Mouse (Mus musculus): ENCODE data around the gene Efhc2.

The Efhc2 gene

GRCm38 (mm10) chrX:17319126-17319583 is at the start of gene Efhc2:
Gene Efhc2, minus strand, starts transcription at chrX:17319368.
- peak; percentile 2 to 7 for DNase-seq (ENCODE audit: low spot score in 2 of 2)

- DNase-seq (ENCODE audit: low spot score in 2 of 2), result no peak
Observed at GRCm38 (mm10) chrX:17365114-17365513, 45.9 kb upstream of the Efhc2 start.

GRCm38 (mm10) chrX:17300349-17300880 is 18.8 kb downstream of the Efhc2 start:
- DNase-seq (ENCODE audit: low spot score in 2 of 2), result no peak

GRCm38 (mm10) chrX:17283899-17284298 is 35.3 kb downstream of the Efhc2 start:
- DNase-seq (ENCODE audit: low spot score in 2 of 2), result peak; percentile 6 to 8

GRCm38 (mm10) chrX:17225141-17225540 is 94.0 kb downstream of the Efhc2 start:
- no peak for DNase-seq (ENCODE audit: low spot score in 2 of 2)

- no peak for DNase-seq (ENCODE audit: low spot score in 2 of 2)
Observed at GRCm38 (mm10) chrX:17217451-17217850, 101.7 kb downstream of the Efhc2 start.

- no peak for DNase-seq (ENCODE audit: low spot score in 2 of 2)
Observed at GRCm38 (mm10) chrX:17213515-17213914, 105.7 kb downstream of the Efhc2 start.

GRCm38 (mm10) chrX:17175748-17176147 is 143.4 kb downstream of the Efhc2 start:
- no peak for DNase-seq (ENCODE audit: low spot score in 2 of 2)

GRCm38 (mm10) chrX:17165638-17166037 is 153.5 kb downstream of the Efhc2 start:
- DNase-seq (ENCODE audit: low spot score in 2 of 2), result no peak
